Mouse (Mus musculus) telencephalon, adult 2 months (tissue): Measurements from ENCODE around the gene Pdzd2.
"Not testable (repeated sequence)": the region's sequence is repeated elsewhere in the genome, so short reads cannot be mapped to it uniquely, and the experiment has no call there.

Experiments
- DNase-seq: peaks from one replicate; pipeline ENCODE4 v3.0.0-alpha.2; 2011; ENCODE audit warnings: low read depth, low spot score

The Pdzd2 gene

DNA sequence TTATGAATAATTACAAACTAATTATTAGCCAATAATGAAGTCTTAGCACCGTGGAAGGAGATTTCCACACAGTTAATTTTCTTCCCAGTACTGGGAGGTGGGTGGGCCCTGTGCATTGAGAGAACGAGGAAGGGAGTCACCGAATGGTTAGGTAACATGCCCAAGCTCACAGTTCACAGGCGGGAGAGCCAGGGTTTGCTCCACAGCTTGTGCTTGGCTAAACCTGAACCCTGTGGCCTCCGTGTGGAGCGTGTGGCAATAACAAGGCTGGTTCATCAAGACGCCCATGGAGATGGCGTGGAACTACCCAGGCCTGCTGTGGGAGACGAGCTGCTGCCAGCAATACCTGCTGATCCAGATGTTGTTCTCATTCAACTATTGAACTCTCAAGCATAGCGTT is 361.9 kb downstream of the Pdzd2 start:
- no peak for DNase-seq

DNA sequence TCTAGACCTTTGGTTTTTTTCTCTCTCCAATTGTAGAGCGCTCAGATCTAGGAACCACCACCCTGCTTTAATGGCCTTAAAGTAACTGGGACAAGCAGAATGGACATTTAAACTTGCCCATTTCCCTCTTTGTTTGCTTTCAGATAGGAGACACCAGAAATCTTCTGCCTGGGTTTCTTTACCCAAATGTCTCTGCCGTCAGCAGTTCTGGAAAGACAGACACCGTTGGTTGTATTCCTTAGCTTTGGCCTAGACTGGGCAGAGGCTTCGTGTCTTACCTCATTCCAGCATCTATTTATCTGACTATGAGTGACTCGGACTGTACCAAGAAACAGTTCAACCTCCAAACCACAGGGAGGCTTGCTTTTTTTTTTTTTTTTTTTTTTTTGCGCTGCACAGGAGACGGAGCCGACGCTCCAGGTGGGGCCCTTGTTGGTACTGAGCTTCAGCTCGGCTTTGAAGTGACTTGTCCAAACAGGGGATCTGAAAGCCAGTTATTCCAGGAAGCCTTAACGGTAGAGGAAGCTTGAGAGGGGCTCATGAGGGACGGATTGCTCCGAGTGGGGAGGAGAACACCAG is 363.1 kb downstream of the Pdzd2 start:
- DNase-seq = no peak

DNA sequence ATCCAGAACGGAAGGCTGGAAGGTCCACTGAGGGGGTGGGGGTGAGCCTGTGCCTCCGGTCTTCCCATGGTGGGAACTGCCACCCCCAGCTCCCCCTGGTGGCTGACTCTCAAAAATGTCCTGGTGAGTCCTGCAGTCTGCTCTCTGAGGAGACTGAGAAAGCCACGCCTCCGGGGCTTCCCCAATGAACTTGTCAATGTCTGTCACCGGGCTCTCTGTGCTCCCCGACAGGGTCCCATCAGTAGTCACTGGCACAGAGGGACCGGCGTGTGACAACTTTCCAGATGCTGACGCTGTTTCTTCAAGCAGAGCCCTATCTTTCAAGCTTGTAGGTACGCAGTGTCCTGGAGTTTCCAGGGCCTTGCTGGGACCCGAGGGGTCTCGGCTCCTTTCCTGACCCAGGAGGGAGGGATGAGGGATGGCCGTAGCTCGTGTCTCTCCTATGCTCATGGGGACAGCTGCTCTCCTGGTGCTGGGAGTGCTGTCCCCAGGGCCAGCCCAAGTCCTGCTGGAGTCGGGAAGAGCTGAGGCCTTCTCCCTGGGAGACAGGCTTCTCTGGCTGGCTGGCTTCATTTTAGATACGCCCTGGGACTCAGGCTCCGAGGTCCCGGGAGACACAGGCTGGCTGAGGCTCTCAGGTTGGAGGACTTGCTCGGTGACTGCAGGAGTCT is 363.9 kb downstream of the Pdzd2 start:
- DNase-seq = no peak

DNA sequence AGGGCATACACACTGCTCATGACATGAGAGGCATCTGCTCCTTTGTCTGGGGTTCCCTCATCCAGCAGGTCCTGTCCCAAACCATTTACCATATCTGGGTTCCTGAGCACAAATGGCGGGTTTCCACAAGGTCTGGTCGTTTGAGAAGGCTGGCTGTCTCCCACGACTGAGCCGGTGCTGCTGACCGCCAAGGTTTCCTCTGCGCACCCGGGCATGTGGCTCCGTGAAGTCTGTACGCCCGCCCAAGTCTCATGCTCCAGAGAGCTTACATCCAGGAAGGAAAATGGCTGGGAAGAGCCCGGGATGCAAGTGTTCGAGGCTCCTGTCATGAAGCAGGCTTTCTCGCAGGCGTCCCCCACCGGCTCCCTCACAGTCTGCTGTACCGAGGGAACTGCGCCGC is 364.8 kb downstream of the Pdzd2 start:
- DNase-seq = no peak

DNA sequence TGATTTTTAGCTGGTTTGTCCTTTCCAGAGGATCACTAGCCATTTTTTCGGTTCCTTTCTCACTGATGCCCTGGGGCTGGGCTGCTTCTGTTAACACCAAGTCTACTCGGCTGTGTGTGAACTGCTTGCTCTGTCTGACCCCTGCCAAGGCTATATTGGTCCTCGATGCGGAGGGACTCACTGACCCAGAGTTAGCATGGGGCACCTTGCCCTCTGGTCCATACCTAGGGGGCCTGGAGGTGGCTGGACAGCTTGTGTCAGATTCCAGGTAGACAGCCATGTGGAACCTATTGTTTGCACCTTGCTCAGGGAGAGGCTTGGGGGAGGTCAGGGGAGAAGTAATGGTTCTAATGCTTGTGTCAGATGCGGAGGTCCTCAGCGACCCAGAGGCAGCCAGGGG is 365.8 kb downstream of the Pdzd2 start:
- no peak for DNase-seq

DNA sequence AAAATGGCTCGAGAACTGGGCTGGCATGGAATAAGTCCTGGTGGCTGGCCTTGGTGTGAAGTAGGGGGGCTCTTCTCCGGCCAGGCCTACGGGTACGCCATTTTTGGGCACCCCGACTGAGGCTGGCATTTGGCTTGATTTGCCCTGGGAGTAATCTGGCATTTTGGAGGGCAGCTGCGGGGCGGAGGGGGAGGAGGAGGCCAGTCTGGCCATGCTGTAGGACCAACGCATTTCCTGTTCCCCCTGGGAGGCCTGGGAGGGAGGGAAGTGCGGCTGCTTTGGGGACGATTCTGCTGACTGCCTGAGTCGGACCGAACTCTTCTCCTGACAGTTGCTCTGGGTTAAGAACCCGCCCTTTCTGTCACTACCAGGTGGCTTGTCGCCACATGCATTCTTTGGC is 366.2 kb downstream of the Pdzd2 start:
- no peak for DNase-seq

DNA sequence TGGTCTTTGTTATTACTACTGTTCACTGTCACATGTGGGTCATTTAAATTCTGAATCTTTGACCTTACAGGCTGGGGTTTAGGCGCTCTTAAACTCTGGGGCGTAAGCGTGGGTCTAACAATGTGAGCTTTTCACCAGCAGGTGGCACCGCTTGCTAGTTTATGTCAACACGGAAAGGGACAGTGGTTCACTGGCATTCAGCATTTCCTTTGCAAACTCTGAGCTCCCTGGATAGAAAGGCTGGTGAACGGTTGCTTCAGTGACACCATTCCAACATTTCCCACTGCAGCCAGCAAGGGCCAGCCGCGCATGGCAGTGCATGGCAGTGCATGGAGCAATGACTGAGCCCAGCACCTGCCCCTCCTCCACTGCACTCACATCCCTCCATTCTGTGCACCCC is 368.5 kb downstream of the Pdzd2 start:
- peak; percentile 58 for DNase-seq

DNA sequence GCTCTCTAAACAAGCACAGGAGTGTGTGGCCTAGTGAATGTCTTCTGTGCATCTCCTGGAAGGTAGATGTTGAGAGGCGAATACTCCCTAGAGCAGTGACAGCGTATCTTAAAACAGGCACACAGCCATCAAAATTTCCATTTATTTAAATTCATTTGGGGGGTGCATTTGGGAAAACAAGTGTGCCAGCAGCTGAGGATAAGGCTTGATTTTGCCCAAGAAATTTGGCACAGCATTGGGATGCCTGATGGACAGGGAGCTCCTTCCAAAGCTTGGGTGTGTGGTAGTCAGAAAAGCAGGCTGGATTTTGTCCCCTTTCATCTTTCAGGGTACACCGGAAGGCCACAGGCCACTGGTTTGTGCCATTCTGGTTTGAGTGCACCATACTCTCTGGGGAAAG is 369.6 kb downstream of the Pdzd2 start:
- DNase-seq = no peak

DNA sequence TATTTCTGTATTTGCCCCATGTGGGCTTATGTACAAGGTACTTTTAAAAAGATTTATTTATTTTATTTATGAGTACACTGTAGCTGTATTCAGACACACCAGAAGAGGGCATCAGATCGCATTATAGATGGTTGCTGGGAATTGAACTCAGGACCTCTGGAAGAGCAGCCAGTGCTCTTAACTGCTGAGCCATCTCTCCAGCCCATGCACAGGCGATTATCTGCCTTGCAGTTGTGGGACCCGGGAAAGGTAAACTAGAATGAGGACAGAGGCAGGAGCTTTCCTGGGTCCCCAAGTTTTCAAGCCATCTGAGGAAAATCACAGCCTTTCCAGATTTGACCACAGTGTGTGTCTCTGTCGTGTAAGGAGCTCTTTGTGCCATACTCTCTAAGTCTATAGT is 370.9 kb downstream of the Pdzd2 start:
- no peak for DNase-seq

DNA sequence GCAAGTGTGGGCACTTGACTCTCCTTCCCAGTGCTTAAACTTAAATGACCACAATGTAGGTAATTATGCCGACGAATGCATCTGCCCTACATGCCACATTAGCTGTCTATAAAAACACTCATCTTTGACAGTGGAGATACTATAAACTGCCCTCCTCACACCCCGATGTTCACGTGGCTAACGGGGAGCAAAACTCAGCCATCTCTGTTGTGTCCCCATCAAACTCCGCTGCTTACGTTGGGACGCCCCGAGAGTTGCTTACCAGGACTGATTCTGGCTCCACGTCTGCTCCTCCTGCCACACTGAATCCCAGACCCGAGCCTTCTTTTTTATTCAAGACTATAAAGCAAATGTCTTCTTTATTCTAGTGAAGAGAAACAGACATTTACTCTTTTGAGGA is 371.4 kb downstream of the Pdzd2 start:
- DNase-seq = no peak

DNA sequence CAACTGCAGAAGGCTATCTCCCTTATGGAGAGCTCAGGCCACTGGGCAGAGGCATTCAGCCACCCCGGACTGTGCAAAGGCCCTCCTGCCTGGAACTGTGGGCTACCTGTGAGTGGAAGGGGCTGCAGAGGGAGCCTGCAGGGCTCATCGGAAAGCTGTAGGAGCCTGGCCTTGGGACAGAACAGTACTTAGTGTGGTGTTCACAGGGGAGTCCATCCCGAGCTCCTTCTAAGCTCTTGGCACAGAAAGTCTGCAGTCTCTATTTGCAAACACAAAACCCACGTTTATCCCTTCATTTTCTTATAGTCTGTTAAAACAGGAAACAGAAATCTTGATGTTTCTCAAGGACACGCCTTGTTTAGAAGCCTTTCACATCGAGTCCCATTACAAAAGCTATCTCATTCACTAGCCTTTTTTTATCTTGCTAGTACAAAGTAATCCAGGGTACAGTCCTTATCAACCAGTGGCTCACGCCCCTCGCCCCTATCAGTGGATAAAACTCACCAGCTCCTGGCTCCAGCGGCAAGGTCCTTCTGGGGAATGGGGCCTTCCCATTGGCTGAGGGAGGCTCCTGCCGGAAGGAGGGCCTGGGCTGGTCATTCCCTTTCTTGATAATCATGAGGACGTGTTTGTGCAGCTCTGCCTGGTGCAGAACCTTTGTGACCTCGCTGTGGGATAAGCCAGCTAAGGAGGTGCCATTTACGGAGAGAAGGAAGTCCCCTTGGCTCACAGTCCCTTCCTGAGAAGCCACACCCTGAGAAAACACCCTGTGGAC is 372.2 kb downstream of the Pdzd2 start:
- DNase-seq = no peak

DNA sequence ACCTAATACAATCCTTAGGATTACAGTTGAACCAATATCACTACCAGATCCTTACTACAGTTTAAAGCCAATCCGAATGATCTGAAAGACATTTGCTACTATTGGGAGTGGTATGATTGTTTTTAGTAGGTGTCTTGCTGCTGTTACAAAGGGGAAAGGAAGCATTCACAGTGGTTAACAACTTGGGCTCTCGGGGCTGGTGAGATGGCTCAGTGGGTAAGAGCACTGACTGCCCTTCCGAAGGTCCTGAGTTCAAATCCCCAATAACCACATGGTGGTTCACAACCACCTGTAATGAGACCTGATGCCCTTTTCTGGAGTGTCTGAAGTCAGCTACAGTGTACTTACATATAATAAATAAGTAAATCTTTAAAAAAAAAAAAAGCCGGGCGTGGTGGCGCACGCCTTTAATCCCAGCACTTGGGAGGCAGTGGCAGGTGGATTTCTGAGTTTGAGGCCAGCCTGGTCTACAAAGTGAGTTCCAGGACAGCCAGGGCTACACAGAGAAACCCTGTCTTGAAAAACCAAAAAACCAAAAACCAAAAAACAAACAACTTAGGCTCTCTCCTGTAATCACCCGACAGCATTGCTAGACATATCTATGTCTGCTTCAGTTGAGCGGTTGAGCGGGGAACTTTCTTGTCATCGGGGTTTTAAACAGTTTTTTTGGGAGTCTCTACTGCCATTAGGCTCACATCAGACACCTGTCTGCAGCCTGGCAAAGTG is 373.0 kb downstream of the Pdzd2 start:
- not testable (repeated sequence) for DNase-seq

DNA sequence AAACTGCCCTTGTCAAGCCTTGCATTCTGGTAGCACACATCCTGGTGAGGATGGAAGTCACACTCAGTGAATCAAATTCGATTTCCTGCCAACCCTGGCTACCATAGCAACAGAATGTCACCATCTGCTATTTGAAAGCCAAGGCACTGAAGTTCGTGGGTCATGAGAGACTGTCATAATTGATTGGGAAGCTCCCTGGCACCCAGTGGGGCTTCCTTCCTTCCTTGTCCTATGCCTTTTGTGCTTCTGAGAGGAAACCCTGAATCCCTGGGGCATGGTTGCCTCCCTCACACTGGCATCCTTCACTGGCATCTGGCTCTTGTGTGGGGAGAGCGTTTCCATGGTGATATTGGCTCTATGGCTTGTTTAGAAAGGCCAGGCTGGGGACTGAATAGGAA is 373.7 kb downstream of the Pdzd2 start:
- DNase-seq = peak; percentile 79

DNA sequence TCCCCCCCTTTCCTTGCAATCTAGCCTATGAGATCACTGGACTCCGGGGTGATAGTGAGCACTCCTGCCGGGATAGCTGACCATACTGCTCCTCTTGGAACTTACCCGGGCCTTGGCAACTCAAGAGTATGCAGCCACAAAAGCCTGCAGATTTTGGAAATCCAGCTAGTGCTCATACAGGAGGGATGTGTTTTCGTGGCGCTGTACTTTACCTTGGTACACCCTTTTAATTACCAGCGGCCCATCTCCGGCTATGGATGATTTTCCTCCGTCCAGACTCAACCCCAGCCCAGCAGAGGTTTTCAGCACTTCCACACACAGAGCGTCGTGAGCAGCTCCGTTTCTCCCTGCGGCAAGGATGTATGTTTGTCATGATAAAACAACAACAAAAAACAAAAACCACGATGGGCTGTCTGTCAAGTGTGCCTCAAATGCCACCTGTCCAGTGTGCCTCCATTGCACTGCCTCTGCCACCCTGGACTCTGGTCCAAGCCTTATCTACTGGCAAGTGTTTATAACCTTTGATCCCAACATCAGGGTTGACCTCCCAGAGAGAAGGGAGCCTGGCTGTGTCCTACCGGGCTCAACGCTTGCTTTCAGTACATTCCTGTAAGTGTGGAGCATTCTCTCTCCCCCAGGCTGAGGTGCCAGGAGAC is 374.2 kb downstream of the Pdzd2 start:
- no peak for DNase-seq

DNA sequence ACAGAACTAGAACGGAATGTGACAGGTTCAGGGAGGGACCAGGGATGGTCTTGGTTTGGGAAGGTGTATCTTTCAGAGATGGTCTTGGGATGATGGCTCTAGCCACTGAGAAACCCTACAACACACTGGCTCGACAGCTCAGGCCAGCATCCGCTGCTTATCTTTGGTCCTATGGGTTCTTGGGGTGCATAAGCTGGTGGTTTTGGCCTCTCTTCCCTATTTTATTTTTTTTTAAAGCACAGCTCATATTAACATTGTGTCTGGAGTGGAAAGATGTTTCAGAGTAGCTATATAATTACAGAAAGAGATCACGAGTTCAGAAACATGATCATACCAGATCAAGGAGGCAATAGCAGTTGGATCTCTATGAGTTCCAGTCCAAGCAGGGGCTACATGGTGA is 375.6 kb downstream of the Pdzd2 start:
- DNase-seq = no peak

DNA sequence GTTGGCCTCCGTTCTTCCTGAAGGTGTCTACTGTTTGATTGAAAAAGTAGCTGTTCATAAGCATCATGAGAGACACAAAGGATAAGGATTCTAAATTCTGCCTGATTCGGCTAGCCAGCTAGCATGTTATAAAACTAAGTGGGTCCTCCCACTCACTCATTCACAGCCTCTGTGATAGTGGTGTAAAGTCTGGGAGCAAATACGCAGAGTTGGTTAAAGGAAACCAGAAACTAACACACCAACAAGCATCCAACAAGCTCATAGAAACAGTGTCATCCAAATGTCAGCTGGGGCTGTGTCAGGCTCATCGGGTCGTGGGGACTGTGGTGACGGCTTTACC is 377.1 kb downstream of the Pdzd2 start:
- peak; percentile 54 for DNase-seq

DNA sequence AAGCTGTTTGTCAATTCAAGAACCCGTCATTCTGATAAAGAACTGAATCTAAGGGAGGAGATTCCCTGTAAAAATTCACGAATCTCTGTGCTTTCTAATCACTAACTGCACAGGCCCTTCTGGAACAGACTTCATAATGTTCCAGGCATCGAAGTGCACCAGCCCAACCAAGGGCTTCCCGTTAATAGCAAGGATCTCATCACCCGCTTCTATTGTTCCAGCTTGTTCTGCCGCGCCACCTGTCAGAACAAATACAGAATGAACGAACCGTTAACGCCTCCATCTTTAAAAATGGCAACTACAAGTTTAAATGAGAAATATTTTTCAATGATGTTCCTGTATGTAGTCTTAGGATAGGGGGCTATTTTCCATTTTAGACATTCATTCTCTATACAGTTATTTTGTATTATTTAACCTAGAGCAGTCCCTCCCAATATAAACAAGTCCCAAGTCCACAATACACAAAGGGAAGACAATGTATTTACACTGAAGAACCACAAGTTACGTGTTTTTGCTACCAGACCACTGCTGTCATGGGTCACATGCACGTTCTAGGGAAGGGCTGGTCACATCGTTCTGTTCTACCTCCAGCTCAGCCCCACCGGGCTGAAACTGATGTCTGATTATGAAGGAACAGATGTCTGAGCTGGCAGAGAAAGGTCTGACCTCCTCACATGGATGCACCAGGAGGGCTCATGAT is 377.6 kb downstream of the Pdzd2 start:
- peak; percentile 9 for DNase-seq

DNA sequence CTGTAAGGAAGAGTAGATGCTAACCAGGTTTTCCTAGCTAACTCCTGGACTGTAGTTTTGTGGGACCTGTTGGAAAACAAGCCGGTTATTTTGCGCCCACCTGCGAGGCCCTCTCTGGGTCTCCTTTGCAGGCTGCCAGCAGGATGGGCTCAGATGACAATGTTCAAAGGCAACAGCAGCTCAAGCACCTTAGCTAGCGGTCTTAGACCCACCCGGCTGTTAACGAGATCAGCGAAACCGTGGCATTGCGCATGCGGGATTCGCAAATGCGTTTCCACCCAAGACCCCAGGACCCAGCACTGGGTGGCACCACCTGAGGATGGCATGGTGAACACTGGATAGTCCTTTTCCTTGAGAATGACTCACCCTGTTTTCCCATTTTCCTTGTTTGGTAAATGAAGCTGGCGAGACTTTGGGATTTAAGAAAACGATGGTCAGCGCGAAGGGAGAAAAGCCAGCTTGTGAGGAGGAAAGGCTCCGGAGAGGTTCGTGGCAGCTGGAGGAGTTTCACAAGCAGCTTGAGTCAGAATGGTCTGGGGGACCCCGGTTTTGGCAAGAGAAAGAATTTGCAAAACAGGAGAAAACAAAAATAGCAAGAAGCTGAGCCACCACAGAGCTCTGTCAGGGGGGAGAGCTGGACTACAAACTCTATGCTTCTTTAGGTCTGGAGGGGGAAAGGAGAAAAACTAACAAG is 379.1 kb downstream of the Pdzd2 start:
- DNase-seq = no peak

DNA sequence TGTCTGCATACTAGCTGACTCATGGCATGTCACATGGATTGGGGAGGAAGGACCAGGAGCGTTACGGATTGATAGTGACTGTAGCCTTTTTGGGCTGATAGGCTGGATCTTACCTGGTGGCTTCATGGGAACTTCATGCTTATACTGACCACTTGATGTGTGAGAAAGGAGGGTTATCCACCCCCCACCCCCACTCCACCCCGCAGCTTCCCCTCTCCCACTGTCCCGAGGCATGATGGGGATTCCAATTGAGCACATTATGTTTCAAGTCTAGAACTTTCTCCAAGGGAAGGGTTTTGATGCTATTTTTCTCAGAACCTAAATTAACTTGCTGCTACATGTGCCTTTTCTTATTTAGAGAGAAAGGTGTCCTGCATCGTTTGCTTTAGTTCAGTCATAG is 381.3 kb downstream of the Pdzd2 start:
- DNase-seq = no peak

DNA sequence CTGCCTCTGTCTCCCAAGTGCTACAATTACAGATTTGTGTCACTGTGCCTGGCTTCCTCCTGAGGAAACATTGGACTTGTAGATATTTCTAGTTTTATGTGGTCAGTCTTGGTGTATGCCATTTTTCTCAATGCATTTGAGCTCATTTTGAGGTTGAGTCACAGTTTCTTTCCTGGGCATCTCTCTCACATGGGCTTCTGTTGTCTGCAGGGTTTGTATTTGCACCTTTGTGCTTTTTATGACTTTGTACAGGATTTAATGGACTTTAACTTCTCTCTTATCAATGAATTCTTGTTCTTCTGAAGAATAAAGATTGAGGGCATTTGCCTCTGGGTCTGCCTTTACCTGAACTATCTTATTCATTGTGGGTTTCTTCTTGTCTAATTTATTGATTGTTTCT is 382.3 kb downstream of the Pdzd2 start:
- DNase-seq = no peak

DNA sequence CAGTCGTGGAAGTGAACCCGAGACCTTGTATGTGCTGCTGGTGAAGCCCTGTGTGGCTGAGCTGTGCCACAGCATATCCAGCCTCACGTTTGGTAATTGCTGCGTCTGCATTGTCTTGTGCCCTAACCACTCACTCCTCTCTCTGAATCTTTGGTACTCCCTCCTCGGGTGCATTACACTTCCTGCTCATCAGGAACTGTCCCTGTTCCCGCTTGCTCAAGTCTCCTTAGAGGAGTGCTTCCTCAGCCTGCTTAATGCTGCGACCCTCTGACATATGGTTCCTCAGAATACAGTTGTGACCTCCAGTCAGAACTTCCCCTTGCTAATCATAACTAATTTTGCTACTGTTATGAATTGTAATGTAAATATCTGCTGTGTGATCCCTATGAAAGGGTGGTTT is 383.8 kb downstream of the Pdzd2 start:
- DNase-seq = no peak
